Mouse (Mus musculus) G1E (cell line): ENCODE results near the gene Zfp385b.

Experiments
- CTCF ChIP-seq: IDR thresholded peaks from 2 replicates; pipeline ENCODE4 v1.5.1; 2012; ENCODE audit warnings: low read depth, low read length, inconsistent platforms, mixed read lengths
- GATA1 ChIP-seq: IDR thresholded peaks from 2 replicates; pipeline ENCODE4 v1.6.1; 2012; ENCODE audit warnings: borderline replicate concordance, low read length, inconsistent platforms, mixed read lengths

DNA sequence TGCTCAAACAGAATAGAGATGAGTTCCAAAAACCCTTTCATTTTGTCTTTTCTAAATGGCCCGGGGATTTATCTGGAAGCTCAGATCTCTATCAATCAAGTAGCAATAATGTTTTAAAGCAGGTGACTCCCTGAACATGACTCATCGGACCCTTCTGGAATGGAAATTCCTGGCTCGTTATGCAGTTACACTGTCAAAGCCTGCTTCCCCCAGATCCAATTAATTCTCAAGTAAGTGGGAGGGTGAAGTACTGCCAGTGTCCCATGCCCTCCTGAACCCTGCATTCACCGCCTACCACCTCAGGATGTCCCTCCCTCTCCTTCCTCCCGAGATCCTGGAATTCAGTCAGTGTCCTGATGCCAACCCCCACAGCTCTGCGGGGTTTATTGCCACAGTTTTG lies 41.7 kb downstream of the Zfp385b start:
- no peak for TF ChIP-seq CTCF
- no peak for TF ChIP-seq GATA1
